ENCODE assay signal across 31 mouse cellular contexts in genomic region chr3:116656184-116656965, GRCm38 (mm10). TPM values are rescaled to one million over a fixed set of nuclear protein-coding genes. Genes with fewer than 3 reads are reported as not detected.
DNase-seq lines count a peak whose midpoint lies in the region; ATAC-seq and TF ChIP-seq lines count a peak whose summit lies in the region.
"Had no signal": no experiment of that assay in that cellular context is flagged by ENCODE, and none has a peak within 500 bp of the region (broad histone marks: within the 10 kb centered on the region; RNA-seq: fewer than 3 reads in every experiment).

No protein-coding gene starts in this region.

- H3K36me3 ChIP-seq in CH12.LX (replicated peaks in 1 of 2; ENCODE audit: control insufficient read depth in 1 of 2, insufficient read depth in 1 of 2, low read length in 1 of 2) = peaks cover 0 to 14% of the 10 kb centered on the region in 2 experiments
- no peaks in the 10 kb centered on the region for H3K36me3 ChIP-seq in intestine, embryonic 15.5 days
- H3K36me3 ChIP-seq: hindbrain, embryonic 10.5 days; limb, embryonic 15.5 days; neural tube, embryonic 13.5 days had no signal

- H3K27ac ChIP-seq in layer of hippocampus, adult 2 months = peak overlapping the region; percentile 18; the same call in 1 of the 2 replicates
- H3K27ac ChIP-seq in CH12.LX (ENCODE audit: insufficient read depth, low read depth) = no peak overlapping the region
- H3K27ac ChIP-seq in intestine, embryonic 15.5 days = no peak overlapping the region
- H3K27ac ChIP-seq: forebrain, embryonic 13.5 days; hindbrain, embryonic 10.5 days; left cerebral cortex, adult 2 months; limb, embryonic 15.5 days; liver, embryonic 14.5 days; neural tube, embryonic 13.5 days had no signal

- peak; percentile 68 for TF ChIP-seq EP300 in CH12.LX (IDR thresholded peaks at IDR 0.05; ENCODE audit: low read length)

- ATAC-seq in intestine, embryonic 15.5 days = no peak
- ATAC-seq: forebrain, embryonic 13.5 days; hindbrain, embryonic 16.5 days had no signal

- no peak for TF ChIP-seq CTCF in layer of hippocampus, adult 2 months (conservative IDR thresholded peaks at IDR 0.05)
- no peak for TF ChIP-seq CTCF in CH12.LX (conservative IDR thresholded peaks at IDR 0.05 in 1 of 2, IDR thresholded peaks at IDR 0.05 in 1 of 2; ENCODE audit: low read depth in 2 of 2, low read length in 2 of 2)

- DNase-seq in layer of hippocampus, adult 2 months (ENCODE audit: low spot score in 2 of 2) = no peak
- DNase-seq in layer of hippocampus, adult 9-11 months = no peak
- DNase-seq in CH12.LX (ENCODE audit: extremely low read depth) (no peak), ZHBTc4 (ENCODE audit: low read depth, low spot score) (peak; percentile 86)
- DNase-seq in retina, postnatal 1 day = no peak
- DNase-seq in cerebellum, adult 8-10 months = no peak
- DNase-seq: adrenal gland, adult 2 months; cerebellum, adult 2 months; gastrocnemius, postnatal 10 days; kidney, adult 11 months; kidney, postnatal 4 days; left cerebral cortex, postnatal 4 days; lung, embryonic 14.5 days; lung, postnatal 4 days; midbrain, embryonic 14.5 days; thymus, postnatal 25 days had no signal

- H3K27me3 ChIP-seq in CH12.LX (replicated peaks) = no peaks in the 10 kb centered on the region
- H3K27me3 ChIP-seq in intestine, embryonic 15.5 days (replicated peaks) = no peaks in the 10 kb centered on the region
- H3K27me3 ChIP-seq: forebrain, embryonic 13.5 days; limb, embryonic 15.5 days; neural tube, embryonic 13.5 days had no signal

- peaks cover 92% of the 10 kb centered on the region for H3K79me2 ChIP-seq in CH12.LX (replicated peaks; ENCODE audit: control insufficient read depth, extremely low read depth, insufficient read depth, poor library complexity, severe bottlenecking)

- H3K4me2 ChIP-seq in CH12.LX (ENCODE audit: insufficient read depth, low read depth, poor library complexity, severe bottlenecking) = peak overlapping the region; percentile 34; the same call in 1 of the 2 replicates
- H3K4me2 ChIP-seq in intestine, embryonic 15.5 days (replicated peaks) = no peak overlapping the region
- H3K4me2 ChIP-seq: forebrain, embryonic 13.5 days; limb, embryonic 15.5 days; lung, embryonic 14.5 days; neural tube, embryonic 13.5 days had no signal

- TF ChIP-seq RAD21 in CH12.LX (IDR thresholded peaks at IDR 0.05; ENCODE audit: low read depth, low read length) = no peak

- no peak for TF ChIP-seq POLR2A in CH12.LX (IDR thresholded peaks at IDR 0.05; ENCODE audit: low read depth, low read length)

- H3K9me3 ChIP-seq in CH12.LX (replicated peaks; ENCODE audit: low read length) = no peaks in the 10 kb centered on the region
- H3K9me3 ChIP-seq in intestine, embryonic 15.5 days = no peaks in the 10 kb centered on the region
- H3K9me3 ChIP-seq: forebrain, embryonic 13.5 days; hindbrain, embryonic 10.5 days; limb, embryonic 15.5 days; neural tube, embryonic 13.5 days had no signal

- dilution Hi-C loops in CH12.LX (cut with MboI; ENCODE audit: extremely low pct_ligation_motif_present, extremely low pct_unique_long_range_greater_than_20kb, low sequenced_read_pairs) = no loop called here

- WGBS in intestine, embryonic 15.5 days = 68% methylated on average over 7 of the region's 7 CpGs

- H3K9ac ChIP-seq in CH12.LX (ENCODE audit: insufficient read depth, low read depth) = 0 out of 2 replicates have a peak overlapping the region, but pooled peaks have one; percentile 17
- H3K9ac ChIP-seq in intestine, embryonic 15.5 days = no peak overlapping the region
- H3K9ac ChIP-seq: forebrain, embryonic 13.5 days; limb, embryonic 15.5 days; liver, embryonic 14.5 days; lung, embryonic 14.5 days; neural tube, embryonic 13.5 days had no signal

- in situ Hi-C loops in CH12.LX (cut with MboI; ENCODE audit: low pct_ligation_motif_present, low pct_unique_long_range_greater_than_20kb, low sequenced_read_pairs) = no loop called here

- no peak overlapping the region for H3K4me3 ChIP-seq in layer of hippocampus, adult 2 months
- no peak overlapping the region for H3K4me3 ChIP-seq in CH12.LX (replicated peaks in 1 of 3; ENCODE audit: low read depth in 2 of 3, low read length in 2 of 3, poor library complexity in 1 of 3)
- no peak overlapping the region for H3K4me3 ChIP-seq in intestine, embryonic 15.5 days (replicated peaks)
- H3K4me3 ChIP-seq: forebrain, embryonic 13.5 days; hindbrain, embryonic 10.5 days; left cerebral cortex, adult 2 months; limb, embryonic 15.5 days; neural tube, embryonic 13.5 days had no signal

- peaks cover 8 to 67% of the 10 kb centered on the region in 2 experiments; a peak in 3 of 4 replicates for H3K4me1 ChIP-seq in CH12.LX (ENCODE audit: control insufficient read depth in 1 of 2, insufficient read depth in 2 of 2)
- peaks cover 19% of the 10 kb centered on the region for H3K4me1 ChIP-seq in intestine, embryonic 15.5 days (replicated peaks)

TF ChIP-seq in CH12.LX, 34 proteins besides CTCF, POLR2A, EP300 and RAD21:
- TF ChIP-seq MXI1 (IDR thresholded peaks at IDR 0.05; ENCODE audit: low read depth, low read length) (0 out of 2 replicates have a peak, but pooled peaks have one; percentile 15), IRF4 (IDR thresholded peaks at IDR 0.05; ENCODE audit: low read depth, low read length) (0 out of 2 replicates have a peak, but pooled peaks have one; percentile 30), CHD1 (IDR thresholded peaks at IDR 0.05; ENCODE audit: low read depth, low read length) (peak; percentile 31; the same call in 1 of the 2 replicates), TCF12 (IDR thresholded peaks at IDR 0.05; ENCODE audit: low read depth, low read length) (no peak)

RNA-seq across cellular contexts. Expression of gene Mfsd14a, which starts 6.1 kb away (rescaled TPM):
- total RNA-seq in layer of hippocampus, adult 2 months (2021) = 10 to 100 TPM; 54.4 to 57.7 TPM
- 27.0 and 34.0 TPM in 2 replicates for total RNA-seq in CH12.LX (2012; rRNA removed)
- 64.5 and 70.4 TPM in 2 replicates for total RNA-seq in CH12.LX (2014; rRNA removed)
- 43.8 and 45.9 TPM in 2 replicates for polyA plus RNA-seq in CH12.LX (2012; ENCODE audit: insufficient read length, low read depth)
- 82.6 and 87.3 TPM in 2 replicates for polyA plus RNA-seq in intestine, embryonic 15.5 days (2015; fragmentation: Nextera tagmentation; extraction: Ambion mirVana)

RNA-seq across cellular contexts. Expression of gene Gm43191, which starts 24.7 kb away (rescaled TPM):
- total RNA-seq in layer of hippocampus, adult 2 months (2021) = not detected
- total RNA-seq in CH12.LX (2012; rRNA removed) (not detected in 2 replicates), CH12.LX (2014; rRNA removed) (not detected in 2 replicates)
- polyA plus RNA-seq in CH12.LX (2012; ENCODE audit: insufficient read length, low read depth) = 0.51 TPM in 1 of 2 replicates, not detected in the other
- polyA plus RNA-seq in intestine, embryonic 15.5 days (2015; fragmentation: Nextera tagmentation; extraction: Ambion mirVana) = not detected in 2 replicates
- total RNA-seq: adrenal gland, adult 2 months; gastrocnemius, postnatal 10 days; granulocyte monocyte progenitor cell, adult 5-6 weeks; layer of hippocampus, postnatal 10 days; megakaryocyte-erythroid progenitor cell, adult 5-6 weeks had no signal
- polyA plus RNA-seq: adrenal gland, adult 2 months; cerebellum, adult 2 months; embryonic facial prominence, embryonic 14.5 days; forebrain, embryonic 13.5 days; heart, postnatal 0 days; hindbrain, embryonic 10.5 days; hindbrain, embryonic 16.5 days; limb, embryonic 15.5 days; liver, embryonic 14.5 days; lung, embryonic 14.5 days; midbrain, embryonic 14.5 days; neural tube, embryonic 13.5 days; spleen, adult 2 months; stomach, embryonic 14.5 days had no signal

RNA-seq across cellular contexts. Expression of gene Trmt13, which starts 42.0 kb away (rescaled TPM):
- 10 to 100 TPM; 17.9 to 24.4 TPM for total RNA-seq in layer of hippocampus, adult 2 months (2021)
- total RNA-seq in CH12.LX (2012; rRNA removed) (11.1 and 13.9 TPM in 2 replicates), CH12.LX (2014; rRNA removed) (9.9 and 15.5 TPM in 2 replicates)
- 18.3 and 20.9 TPM in 2 replicates for polyA plus RNA-seq in CH12.LX (2012; ENCODE audit: insufficient read length, low read depth)
- 21.9 and 22.9 TPM in 2 replicates for polyA plus RNA-seq in intestine, embryonic 15.5 days (2015; fragmentation: Nextera tagmentation; extraction: Ambion mirVana)

RNA-seq across cellular contexts. Expression of gene Slc35a3, which starts 56.3 kb away (rescaled TPM):
- 10 to 100 TPM; 15.8 to 18.3 TPM for total RNA-seq in layer of hippocampus, adult 2 months (2021)
- total RNA-seq in CH12.LX (2012; rRNA removed) (16.3 and 17.8 TPM in 2 replicates), CH12.LX (2014; rRNA removed) (45.7 and 52.5 TPM in 2 replicates)
- polyA plus RNA-seq in CH12.LX (2012; ENCODE audit: insufficient read length, low read depth) = 21.7 and 24.6 TPM in 2 replicates
- polyA plus RNA-seq in intestine, embryonic 15.5 days (2015; fragmentation: Nextera tagmentation; extraction: Ambion mirVana) = 18.5 and 19.4 TPM in 2 replicates
